Mouse (Mus musculus): ENCODE results near the gene Tctn1.
A peak's percentile ranks its signal among the peaks of the same experiment; 100 is the strongest.

The Tctn1 gene

GRCm38 (mm10) chr5:122263933-122264905 is at the start of gene Tctn1:
Gene Tctn1, minus strand, starts transcription at chr5:122264460.
- DNase-seq (ENCODE audit: low spot score): peak; percentile 85

- DNase-seq (ENCODE audit: low spot score): no peak
Observed at GRCm38 (mm10) chr5:122312942-122313684, 48.9 kb upstream of the Tctn1 start.

GRCm38 (mm10) chr5:122312346-122312745 is 48.1 kb upstream of the Tctn1 start:
- DNase-seq (ENCODE audit: low spot score): no peak

- no peak for DNase-seq (ENCODE audit: low spot score)
Observed at GRCm38 (mm10) chr5:122311692-122312091, 47.4 kb upstream of the Tctn1 start.

- no peak for DNase-seq (ENCODE audit: low spot score)
Observed at GRCm38 (mm10) chr5:122310699-122311098, 46.4 kb upstream of the Tctn1 start.

GRCm38 (mm10) chr5:122306536-122306935 is 42.3 kb upstream of the Tctn1 start:
- no peak for DNase-seq (ENCODE audit: low spot score)

GRCm38 (mm10) chr5:122305472-122305871 is 41.2 kb upstream of the Tctn1 start:
- DNase-seq (ENCODE audit: low spot score): no peak

- no peak for DNase-seq (ENCODE audit: low spot score)
Observed at GRCm38 (mm10) chr5:122304541-122304940, 40.3 kb upstream of the Tctn1 start.

- DNase-seq (ENCODE audit: low spot score): no peak
Observed at GRCm38 (mm10) chr5:122303937-122304336, 39.7 kb upstream of the Tctn1 start.

- DNase-seq (ENCODE audit: low spot score): no peak
Observed at GRCm38 (mm10) chr5:122302810-122303745, 38.8 kb upstream of the Tctn1 start.

- no peak for DNase-seq (ENCODE audit: low spot score)
Observed at GRCm38 (mm10) chr5:122300071-122300518, 35.8 kb upstream of the Tctn1 start.

GRCm38 (mm10) chr5:122295113-122295935 is 31.1 kb upstream of the Tctn1 start:
- no peak for DNase-seq (ENCODE audit: low spot score)

- no peak for DNase-seq (ENCODE audit: low spot score)
Observed at GRCm38 (mm10) chr5:122294219-122294735, 30.0 kb upstream of the Tctn1 start.

GRCm38 (mm10) chr5:122293131-122293530 is 28.9 kb upstream of the Tctn1 start:
- no peak for DNase-seq (ENCODE audit: low spot score)

GRCm38 (mm10) chr5:122291553-122292339 is 27.5 kb upstream of the Tctn1 start:
- DNase-seq (ENCODE audit: low spot score): no peak

GRCm38 (mm10) chr5:122291149-122291548 is 26.9 kb upstream of the Tctn1 start:
- no peak for DNase-seq (ENCODE audit: low spot score)

GRCm38 (mm10) chr5:122288147-122288811 is 24.0 kb upstream of the Tctn1 start:
- no peak for DNase-seq (ENCODE audit: low spot score)

- no peak for DNase-seq (ENCODE audit: low spot score)
Observed at GRCm38 (mm10) chr5:122287026-122287425, 22.8 kb upstream of the Tctn1 start.

GRCm38 (mm10) chr5:122286191-122286590 is 21.9 kb upstream of the Tctn1 start:
- no peak for DNase-seq (ENCODE audit: low spot score)
